Mouse (Mus musculus) heart, embryonic 11.5 days (tissue): Measurements from ENCODE around the gene Slc7a1. TPM values are rescaled to one million over a fixed set of nuclear protein-coding genes. Genes with fewer than 3 reads are reported as not detected.

Experiments
- ATAC-seq: fragments of 200-750 bp; cut with Nextera tagmentation; replicated peaks from 2 replicates; pipeline ENCODE4 v1.8.0; 2017; ENCODE audit warnings: moderate library complexity; ENCODE audit not compliant: insufficient number of reproducible peaks, low FRiP score, low TSS enrichment
- H3K27ac ChIP-seq: fragments of 300-500 bp; sonication (generic); 2 replicates; pipeline ENCODE4 v1.5.1; 2014; ENCODE audit warnings: mild to moderate bottlenecking, low read depth, low read length
- H3K27me3 ChIP-seq: fragments of 300-500 bp; sonication (generic); 2 replicates; pipeline ENCODE4 v1.6.1; 2014; ENCODE audit warnings: mild to moderate bottlenecking, low read length, mixed read lengths; ENCODE audit not compliant: control insufficient read depth, insufficient read depth
- H3K36me3 ChIP-seq: fragments of 300-500 bp; sonication (generic); 2 replicates; pipeline ENCODE4 v1.6.1; 2014; ENCODE audit warnings: mild to moderate bottlenecking, low read length, moderate library complexity, mixed read lengths; ENCODE audit not compliant: control insufficient read depth, insufficient read depth
- H3K4me1 ChIP-seq: fragments of 300-500 bp; sonication (generic); 2 replicates; pipeline ENCODE4 v1.6.1; 2014; ENCODE audit warnings: low read length; ENCODE audit not compliant: control insufficient read depth, insufficient read depth
- H3K4me2 ChIP-seq: fragments of 300-500 bp; sonication (generic); 2 replicates; pipeline ENCODE4 v1.6.1; 2014; ENCODE audit warnings: mild to moderate bottlenecking, moderate library complexity
- H3K4me3 ChIP-seq: fragments of 300-500 bp; sonication (generic); 2 replicates; pipeline ENCODE4 v1.5.1; 2014; ENCODE audit warnings: low read depth, low read length
- H3K9ac ChIP-seq: fragments of 300-500 bp; sonication (generic); 2 replicates; pipeline ENCODE4 v1.6.1; 2014; ENCODE audit warnings: mild to moderate bottlenecking, low read depth, low read length, moderate library complexity
- H3K9me3 ChIP-seq: fragments of 300-500 bp; sonication (generic); replicated peaks from 2 replicates; pipeline ENCODE4 v1.6.1; 2016; ENCODE audit warnings: low read length; ENCODE audit not compliant: control insufficient read depth
- WGBS: fragments of 180-500 bp; shearing (Covaris S2); extraction: QIAGEN DNeasy Blood & Tissue Kit; methylation state at CpG from one replicate; pipeline ENCODE4 v1.1.7; 2014; ENCODE audit not compliant: insufficient replicate concordance; 5-methylcytosine and 5-hydroxymethylcytosine counted together
- polyA plus RNA-seq: library from polyadenylated mRNA; unstranded; fragments of >200 nt; fragmentation: Nextera tagmentation; extraction: Ambion mirVana; gene quantifications from 2 replicates; pipeline ENCODE4 v1.2.1, GENCODE M21; 2014

Gene Slc7a1
- polyA plus RNA-seq, 1 experiment from 2014 or later: 34.6 TPM

DNA sequence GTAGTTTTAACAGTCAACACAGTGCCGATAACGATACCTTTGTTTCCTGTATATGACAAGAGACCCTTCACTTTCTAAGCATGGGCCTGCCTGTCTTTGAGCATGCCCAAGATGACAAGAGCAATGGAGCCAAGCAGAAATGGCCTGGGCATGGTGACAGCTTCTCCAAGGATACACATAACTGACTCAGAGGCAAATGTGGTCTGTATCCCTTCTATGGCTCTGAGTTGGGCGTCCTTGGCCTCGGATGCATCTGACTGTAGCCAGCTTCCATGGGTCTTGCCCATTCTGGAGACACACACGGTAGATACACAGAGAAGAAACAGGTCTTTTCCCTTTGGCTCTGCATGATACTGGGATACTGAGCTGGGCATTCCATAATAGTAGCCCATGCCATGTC, 84.8 kb downstream of the Slc7a1 start:
- H3K27ac ChIP-seq: no peak overlapping the region
- 94% methylated on average over 5 of the region's 5 CpGs for WGBS
- no peak for ATAC-seq
- no peaks in the 10 kb centered on the region for H3K9me3 ChIP-seq
- H3K4me2 ChIP-seq: no peak overlapping the region
- H3K27me3 ChIP-seq: no peaks in the 10 kb centered on the region
- peaks cover 7% of the 10 kb centered on the region for H3K36me3 ChIP-seq
- H3K4me3 ChIP-seq: no peak overlapping the region
- no peaks in the 10 kb centered on the region for H3K4me1 ChIP-seq
- no peak overlapping the region for H3K9ac ChIP-seq

DNA sequence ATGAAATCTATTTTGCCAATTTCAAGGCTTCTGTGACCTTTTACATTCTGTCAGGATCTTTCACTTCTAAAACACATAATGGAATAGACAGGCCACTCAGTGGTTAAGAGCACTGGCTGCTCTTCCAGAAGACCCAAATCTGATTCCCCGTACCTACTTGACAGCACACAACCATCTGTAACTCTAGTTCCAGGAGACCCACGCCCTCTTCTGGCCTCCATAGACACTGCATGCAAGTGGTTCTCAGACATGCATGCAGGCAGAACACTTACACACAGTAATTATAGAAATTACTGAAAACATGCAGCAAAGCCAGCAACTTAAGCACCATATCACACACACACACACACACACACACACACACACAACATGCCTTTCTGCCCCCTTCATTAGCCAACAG, 87.3 kb downstream of the Slc7a1 start:
- Histone ChIP-seq H3K4me2 (no peak overlapping the region), H3K27me3 (no peaks in the 10 kb centered on the region), H3K9me3 (no peaks in the 10 kb centered on the region), H3K27ac (no peak overlapping the region), H3K36me3 (peaks cover 7% of the 10 kb centered on the region), H3K9ac (no peak overlapping the region), H3K4me3 (no peak overlapping the region), H3K4me1 (no peaks in the 10 kb centered on the region)
- ATAC-seq: no peak
- 55% methylated on average over 2 of the region's 2 CpGs for WGBS

DNA sequence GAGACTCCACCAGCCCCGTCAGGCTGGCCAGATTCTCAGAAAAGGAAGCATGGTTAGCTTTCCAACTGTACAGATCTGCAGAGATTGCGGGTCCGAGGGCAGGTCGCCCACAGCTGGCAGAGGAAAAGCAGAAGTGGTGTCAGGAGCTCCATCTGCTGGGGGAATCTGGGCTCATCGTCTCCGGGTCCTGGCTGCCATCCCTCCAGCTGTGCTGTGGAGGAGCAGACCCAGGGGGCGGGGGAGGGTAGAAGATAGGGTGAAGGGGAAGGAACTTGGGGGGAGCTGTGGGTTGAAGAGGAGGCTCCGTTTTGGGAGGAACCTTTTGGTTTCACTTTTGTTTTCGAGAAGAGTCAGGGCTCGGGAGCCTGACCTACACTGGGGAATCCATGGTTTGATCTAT, 88.9 kb downstream of the Slc7a1 start:
- Histone ChIP-seq H3K4me2 (no peak overlapping the region), H3K27ac (no peak overlapping the region), H3K9ac (no peak overlapping the region), H3K4me1 (no peaks in the 10 kb centered on the region), H3K36me3 (peaks cover 7% of the 10 kb centered on the region), H3K27me3 (no peaks in the 10 kb centered on the region), H3K4me3 (no peak overlapping the region), H3K9me3 (no peaks in the 10 kb centered on the region)
- ATAC-seq: no peak
- WGBS: 64% methylated on average over 10 of the region's 10 CpGs

DNA sequence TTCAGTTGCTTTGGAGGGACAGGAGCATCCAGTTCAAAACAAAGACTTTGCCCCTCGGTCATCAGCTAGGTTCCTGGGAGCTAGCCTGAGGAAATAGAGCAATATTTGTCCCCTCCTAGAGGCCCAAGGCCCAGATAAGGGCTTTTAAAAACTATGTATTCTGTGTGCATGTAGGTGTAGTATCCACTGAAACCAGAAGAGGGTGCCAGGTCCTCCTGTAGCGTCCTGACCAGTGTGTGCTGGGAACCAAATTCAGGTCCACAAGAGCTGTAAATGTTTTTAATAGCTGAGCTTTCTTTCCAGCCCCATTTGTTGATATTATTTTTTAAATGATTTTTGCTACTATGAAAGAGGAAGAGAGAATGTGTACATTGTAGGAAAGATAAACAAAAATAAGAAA, 95.6 kb downstream of the Slc7a1 start:
- Histone ChIP-seq H3K9ac (no peak overlapping the region), H3K4me2 (no peak overlapping the region), H3K27ac (no peak overlapping the region), H3K27me3 (no peaks in the 10 kb centered on the region), H3K9me3 (no peaks in the 10 kb centered on the region), H3K4me3 (no peak overlapping the region), H3K36me3 (peaks cover 12% of the 10 kb centered on the region), H3K4me1 (no peaks in the 10 kb centered on the region)
- WGBS: 89% methylated on average over 2 of the region's 2 CpGs
- ATAC-seq: no peak

DNA sequence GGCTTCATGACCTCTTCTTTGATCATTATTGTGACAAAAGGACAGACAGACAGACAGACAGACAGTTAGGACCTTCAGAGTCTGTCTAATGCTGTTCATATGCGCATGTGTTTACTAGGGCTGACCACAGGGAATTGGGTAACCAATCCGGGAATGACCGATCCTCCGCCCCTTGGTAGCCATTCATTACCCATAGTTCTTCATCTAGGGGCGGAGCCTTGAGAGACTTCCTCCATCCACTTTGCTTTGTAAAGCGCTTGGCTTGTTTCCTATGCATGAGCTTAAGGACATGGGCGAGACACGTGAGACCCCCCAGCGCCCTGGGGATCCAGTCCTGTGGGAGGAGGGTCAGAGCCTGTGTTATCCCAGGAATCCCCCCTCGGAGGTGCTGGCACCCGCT, 96.7 kb downstream of the Slc7a1 start:
- ATAC-seq: no peak
- 79% methylated on average over 11 of the region's 11 CpGs for WGBS
- no peak overlapping the region for H3K27ac ChIP-seq
- H3K27me3 ChIP-seq: no peaks in the 10 kb centered on the region
- H3K9me3 ChIP-seq: no peaks in the 10 kb centered on the region
- H3K36me3 ChIP-seq: peaks cover 12% of the 10 kb centered on the region
- H3K4me1 ChIP-seq: no peaks in the 10 kb centered on the region
- H3K4me2 ChIP-seq: no peak overlapping the region
- no peak overlapping the region for H3K9ac ChIP-seq
- H3K4me3 ChIP-seq: no peak overlapping the region

DNA sequence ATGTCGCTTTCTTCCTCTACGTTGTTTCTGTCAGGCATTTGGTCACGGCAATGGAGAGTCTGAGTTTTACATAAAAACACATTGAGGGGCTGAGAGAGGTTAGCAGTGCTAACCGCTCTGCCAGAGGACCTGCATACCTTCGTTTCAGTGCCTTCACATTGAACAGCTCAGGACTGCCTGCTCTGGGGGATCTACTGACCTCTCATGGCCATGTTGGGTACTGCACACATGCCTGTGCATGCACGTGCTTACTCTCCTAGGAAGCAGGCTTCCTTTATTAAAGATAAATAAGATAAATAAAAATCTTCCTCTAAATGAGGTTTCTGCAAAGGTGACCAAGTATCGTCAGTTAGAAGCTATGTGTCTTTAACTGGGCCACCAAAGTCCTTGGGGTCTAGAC, 106.4 kb downstream of the Slc7a1 start:
- Histone ChIP-seq H3K4me1 (no peaks in the 10 kb centered on the region), H3K9ac (no peak overlapping the region), H3K27ac (no peak overlapping the region), H3K36me3 (peaks cover 16% of the 10 kb centered on the region), H3K9me3 (0 out of 2 replicates have a peak, but pooled peaks cover 3% of the 10 kb centered on the region), H3K4me2 (no peak overlapping the region), H3K27me3 (no peaks in the 10 kb centered on the region), H3K4me3 (no peak overlapping the region)
- WGBS: 79% methylated on average over 7 of the region's 7 CpGs
- ATAC-seq: no peak

DNA sequence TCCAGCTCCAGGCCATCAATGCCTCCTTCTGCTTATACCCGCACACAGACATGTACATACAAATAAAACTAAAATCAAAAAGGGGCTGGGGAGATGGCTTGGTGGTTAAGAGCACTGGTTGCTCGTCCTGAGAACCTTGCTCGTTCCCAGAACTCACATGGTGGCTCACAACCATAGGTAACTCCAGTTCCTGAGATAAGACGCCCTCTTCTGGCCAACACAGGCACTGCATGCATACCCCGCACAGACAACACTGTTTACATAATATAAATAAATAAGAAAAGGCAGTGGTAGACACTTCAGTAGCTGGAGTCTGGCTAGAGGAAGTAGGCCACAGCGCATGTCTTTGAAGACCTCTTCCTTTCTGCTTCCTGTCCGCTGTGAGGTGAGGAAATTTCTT, 106.8 kb downstream of the Slc7a1 start:
- no peak overlapping the region for H3K4me3 ChIP-seq
- no peak for ATAC-seq
- no peaks in the 10 kb centered on the region for H3K4me1 ChIP-seq
- H3K36me3 ChIP-seq: peaks cover 16% of the 10 kb centered on the region
- no peak overlapping the region for H3K27ac ChIP-seq
- H3K9me3 ChIP-seq: 0 out of 2 replicates have a peak, but pooled peaks cover 3% of the 10 kb centered on the region
- 77% methylated on average over 7 of the region's 7 CpGs for WGBS
- H3K27me3 ChIP-seq: no peaks in the 10 kb centered on the region
- no peak overlapping the region for H3K9ac ChIP-seq
- no peak overlapping the region for H3K4me2 ChIP-seq

DNA sequence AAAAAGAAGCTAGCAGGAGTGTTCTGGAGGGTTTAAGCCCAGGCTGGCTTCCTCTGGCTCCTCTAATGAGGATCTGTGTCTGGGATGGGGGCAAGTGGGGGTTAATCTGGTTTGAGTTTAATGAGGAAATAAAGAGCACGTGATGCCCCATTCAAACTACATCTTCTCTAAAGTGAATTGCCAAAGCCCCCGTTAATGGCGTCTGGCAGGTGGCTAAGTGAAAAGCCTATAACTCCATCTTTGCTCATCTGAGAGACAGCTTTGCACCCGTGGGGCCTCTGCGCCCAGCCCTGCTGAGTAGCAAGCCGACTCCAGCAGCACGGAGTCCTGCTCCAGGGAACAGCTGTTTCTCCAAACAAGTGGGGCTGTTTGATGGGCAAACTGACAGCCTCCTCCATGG, 109.8 kb downstream of the Slc7a1 start:
- no peak overlapping the region for H3K4me2 ChIP-seq
- no peaks in the 10 kb centered on the region for H3K27me3 ChIP-seq
- no peak overlapping the region for H3K4me3 ChIP-seq
- no peak for ATAC-seq
- WGBS: 79% methylated on average over 7 of the region's 7 CpGs
- no peak overlapping the region for H3K27ac ChIP-seq
- no peaks in the 10 kb centered on the region for H3K4me1 ChIP-seq
- 0 out of 2 replicates have a peak, but pooled peaks cover 3% of the 10 kb centered on the region for H3K9me3 ChIP-seq
- H3K9ac ChIP-seq: no peak overlapping the region
- peaks cover 15% of the 10 kb centered on the region for H3K36me3 ChIP-seq

DNA sequence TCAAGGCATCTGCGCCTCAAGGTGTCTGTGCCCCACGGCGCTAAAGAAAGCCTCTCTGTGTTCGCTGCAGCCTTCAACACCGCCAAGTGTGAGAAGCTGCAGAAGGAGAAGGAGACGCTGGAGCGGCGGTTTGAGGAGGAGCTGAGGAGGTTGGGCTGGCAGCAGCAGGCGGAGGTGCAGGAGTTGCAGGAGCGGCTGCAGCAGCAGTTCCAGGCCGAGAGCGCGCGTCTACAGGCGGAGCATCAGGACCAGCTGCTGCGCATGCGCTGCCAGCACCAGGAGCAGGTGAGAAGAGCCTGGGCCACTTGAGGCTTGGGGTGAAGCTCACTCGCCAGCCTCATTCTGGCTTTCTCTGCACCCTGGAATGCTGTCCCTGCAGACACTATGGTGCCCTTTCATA, 110.9 kb downstream of the Slc7a1 start:
- Histone ChIP-seq H3K36me3 (peaks cover 15% of the 10 kb centered on the region), H3K4me2 (no peak overlapping the region), H3K9me3 (0 out of 2 replicates have a peak, but pooled peaks cover 3% of the 10 kb centered on the region), H3K27ac (no peak overlapping the region), H3K9ac (no peak overlapping the region), H3K4me3 (no peak overlapping the region), H3K4me1 (no peaks in the 10 kb centered on the region), H3K27me3 (no peaks in the 10 kb centered on the region)
- 52% methylated on average over 18 of the region's 18 CpGs for WGBS
- no peak for ATAC-seq
